Mouse (Mus musculus) stomach, postnatal 0 days (tissue): ENCODE data around the gene Olfr818. TPM values are rescaled to one million over a fixed set of nuclear protein-coding genes. Genes with fewer than 3 reads are reported as not detected.
"Not testable (repeated sequence)": the region's sequence is repeated elsewhere in the genome, so short reads cannot be mapped to it uniquely, and the experiment has no call there.

Source experiments
- ATAC-seq: fragments of 200-750 bp; cut with Nextera tagmentation; 2 replicates; pipeline ENCODE4 v1.8.0; 2017; ENCODE audit not compliant: low FRiP score, low TSS enrichment
- DNase-seq: peaks from one replicate; pipeline ENCODE4 v3.0.0-alpha.2; 2016; ENCODE audit warnings: low spot score
- H3K27ac ChIP-seq: fragments of 300-500 bp; sonication (generic); replicated peaks from 2 replicates; pipeline ENCODE4 v1.5.1; 2014; ENCODE audit warnings: mild to moderate bottlenecking, control low read depth
- H3K27me3 ChIP-seq: fragments of 300-500 bp; sonication (generic); 2 replicates; pipeline ENCODE4 v1.6.1; 2014; ENCODE audit warnings: low read length; ENCODE audit not compliant: control insufficient read depth, insufficient read depth
- H3K36me3 ChIP-seq: fragments of 300-500 bp; sonication (generic); 2 replicates; pipeline ENCODE4 v1.6.1; 2014; ENCODE audit warnings: low read length, mixed read lengths; ENCODE audit not compliant: control insufficient read depth, insufficient read depth
- H3K4me1 ChIP-seq: fragments of 300-500 bp; sonication (generic); replicated peaks from 2 replicates; pipeline ENCODE4 v1.6.1; 2014; ENCODE audit warnings: antibody characterized with exemption; ENCODE audit not compliant: control insufficient read depth, insufficient read depth
- H3K4me2 ChIP-seq: fragments of 300-500 bp; sonication (generic); replicated peaks from 2 replicates; pipeline ENCODE4 v1.6.1; 2014; ENCODE audit warnings: low read depth, mild to moderate bottlenecking, control low read depth, moderate library complexity
- H3K4me3 ChIP-seq: fragments of 300-500 bp; sonication (generic); 2 replicates; pipeline ENCODE4 v1.5.1; 2014; ENCODE audit warnings: low read depth, low read length, control low read depth
- H3K9ac ChIP-seq: fragments of 300-500 bp; sonication (generic); 2 replicates; pipeline ENCODE4 v1.6.1; 2014; ENCODE audit warnings: mild to moderate bottlenecking, low read length, control low read depth, mixed read lengths
- H3K9me3 ChIP-seq: fragments of 300-500 bp; sonication (generic); 2 replicates; pipeline ENCODE4 v1.6.1; 2016; ENCODE audit warnings: low read length; ENCODE audit not compliant: control insufficient read depth
- CTCF ChIP-seq: IDR thresholded peaks from 2 replicates; pipeline ENCODE4 v1.5.1; 2016; ENCODE audit warnings: antibody characterized with exemption, low read depth, mild to moderate bottlenecking, moderate library complexity
- EP300 ChIP-seq: optimal IDR thresholded peaks from 2 replicates; pipeline ENCODE3; 2016; ENCODE audit warnings: antibody characterized with exemption
- WGBS: fragments of 180-500 bp; shearing (Covaris S2); extraction: QIAGEN DNeasy Blood & Tissue Kit; methylation state at CpG from one replicate; pipeline ENCODE4 v1.1.7; 2014; 5-methylcytosine and 5-hydroxymethylcytosine counted together
- polyA plus RNA-seq: library from polyadenylated mRNA; unstranded; fragments of >200 nt; fragmentation: Nextera tagmentation; extraction: Ambion mirVana; gene quantifications from 2 replicates; pipeline ENCODE4 v1.2.1, GENCODE M21; 2015

Olfr818 gene
- polyA plus RNA-seq, result not detected in 2 replicates

GRCm38 (mm10) chr10:129949000-129949399, at the start of gene Olfr818:
TSS of gene Olfr818 (minus strand) at chr10:129949100.
- no peaks in the 10 kb centered on the region for H3K36me3 ChIP-seq
- no peaks in the 10 kb centered on the region for H3K4me1 ChIP-seq
- TF ChIP-seq CTCF, result no peak
- no peak for TF ChIP-seq EP300
- DNase-seq, result no peak
- H3K9me3 ChIP-seq, result no peaks in the 10 kb centered on the region
- H3K9ac ChIP-seq, result no peak within 1 kb of the TSS
- H3K4me2 ChIP-seq, result no peak within 1 kb of the TSS
- no peak within 1 kb of the TSS for H3K4me3 ChIP-seq
- H3K27ac ChIP-seq, result no peak within 1 kb of the TSS
- no peak for ATAC-seq
- H3K27me3 ChIP-seq, result no peaks in the 10 kb centered on the region
- WGBS, result 88% methylated on average over 2 of the region's 2 CpGs

- not testable (repeated sequence) for H3K27me3 ChIP-seq, ATAC-seq, H3K4me1 ChIP-seq, DNase-seq, H3K9ac ChIP-seq, H3K4me3 ChIP-seq, H3K4me2 ChIP-seq, H3K36me3 ChIP-seq, H3K9me3 ChIP-seq, H3K27ac ChIP-seq
- WGBS, result no CpG with 5 or more reads among the region's 1 CpGs
Measured at GRCm38 (mm10) chr10:129984962-129985361, 36.1 kb upstream of the Olfr818 start, which contains the start of gene Gm10310. TSS of gene Gm10310 (minus strand) at chr10:129985062.

GRCm38 (mm10) chr10:129981867-129982266, 33.0 kb upstream of the Olfr818 start:
- not testable (repeated sequence) for H3K9me3 ChIP-seq, H3K4me2 ChIP-seq, H3K4me3 ChIP-seq, H3K36me3 ChIP-seq, H3K27ac ChIP-seq, H3K9ac ChIP-seq, ATAC-seq, DNase-seq, H3K4me1 ChIP-seq, H3K27me3 ChIP-seq
- WGBS, result no CpG with 5 or more reads among the region's 3 CpGs

- not testable (repeated sequence) for ATAC-seq, DNase-seq, H3K27me3 ChIP-seq, H3K4me1 ChIP-seq, H3K9ac ChIP-seq, H3K4me2 ChIP-seq, H3K9me3 ChIP-seq, H3K36me3 ChIP-seq, H3K4me3 ChIP-seq, H3K27ac ChIP-seq
- WGBS, result no CpG with 5 or more reads among the region's 2 CpGs
Measured at GRCm38 (mm10) chr10:129976040-129976439, 27.1 kb upstream of the Olfr818 start, which contains the start of gene Olfr247. TSS of gene Olfr247 (minus strand) at chr10:129976140.

GRCm38 (mm10) chr10:129972994-129973393, 24.1 kb upstream of the Olfr818 start:
- ATAC-seq, result not testable (repeated sequence)
- no CpG with 5 or more reads among the region's 3 CpGs for WGBS

GRCm38 (mm10) chr10:129967166-129967565, 18.3 kb upstream of the Olfr818 start, which contains the start of gene Olfr819:
TSS of gene Olfr819 (minus strand) at chr10:129967266.
- WGBS, result 70% methylated on average over 2 of the region's 2 CpGs
- ATAC-seq, H3K4me1 ChIP-seq, H3K9me3 ChIP-seq, H3K4me3 ChIP-seq, H3K9ac ChIP-seq, H3K36me3 ChIP-seq, DNase-seq, H3K27me3 ChIP-seq, H3K4me2 ChIP-seq, H3K27ac ChIP-seq: not testable (repeated sequence)

More at GRCm38 (mm10) chr10:129972994-129973393, 24.1 kb upstream of the Olfr818 start:
- H3K9ac ChIP-seq, H3K4me2 ChIP-seq, H3K36me3 ChIP-seq, H3K9me3 ChIP-seq, H3K27ac ChIP-seq, DNase-seq, H3K4me1 ChIP-seq, H3K4me3 ChIP-seq, H3K27me3 ChIP-seq: not testable (repeated sequence)

GRCm38 (mm10) chr10:129966232-129966631, 17.3 kb upstream of the Olfr818 start:
- not testable (repeated sequence) for ATAC-seq
- WGBS, result 92% methylated on average over 2 of the region's 3 CpGs

More at GRCm38 (mm10) chr10:129966232-129966631, 17.3 kb upstream of the Olfr818 start:
- not testable (repeated sequence) for H3K27me3 ChIP-seq, H3K9me3 ChIP-seq, H3K9ac ChIP-seq, DNase-seq, H3K4me1 ChIP-seq, H3K4me3 ChIP-seq, H3K36me3 ChIP-seq, H3K4me2 ChIP-seq, H3K27ac ChIP-seq
